Mouse (Mus musculus) megakaryocyte, embryonic 14.5 days (primary cell): ENCODE results near the gene 1110008L16Rik.

Experiments
- FLI1 ChIP-seq: IDR thresholded peaks from 2 replicates; pipeline ENCODE4 v1.6.1; 2012; ENCODE audit warnings: low read length, inconsistent platforms, mixed read lengths
- GATA1 ChIP-seq: IDR thresholded peaks from 3 replicates; pipeline ENCODE4 v1.6.1; 2012; ENCODE audit warnings: mixed read lengths, low read length, inconsistent platforms, borderline replicate concordance

DNA sequence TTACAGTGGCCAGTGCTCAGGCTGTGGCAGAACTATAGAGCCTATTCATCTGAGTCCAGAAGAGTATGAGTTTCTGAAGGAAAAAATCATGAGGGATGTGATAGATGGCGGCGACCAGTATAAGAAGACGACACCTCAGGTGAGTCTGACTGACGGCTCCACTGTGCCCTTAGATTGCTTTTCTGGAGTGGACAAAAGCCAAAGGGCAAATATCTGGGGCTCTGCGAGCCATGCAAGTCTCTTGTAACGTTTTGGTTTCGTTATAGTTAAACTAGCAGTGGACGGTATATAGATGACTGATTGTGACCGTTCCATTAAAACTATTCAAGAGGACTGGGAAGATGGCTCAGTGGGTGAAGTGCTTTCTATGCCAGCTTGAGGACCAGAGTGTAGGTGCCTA lies 9.4 kb downstream of the 1110008L16Rik start:
- TF ChIP-seq GATA1 (no peak), FLI1 (no peak)
